11 mouse cellular contexts compared by ENCODE assay signal in the genomic region with DNA sequence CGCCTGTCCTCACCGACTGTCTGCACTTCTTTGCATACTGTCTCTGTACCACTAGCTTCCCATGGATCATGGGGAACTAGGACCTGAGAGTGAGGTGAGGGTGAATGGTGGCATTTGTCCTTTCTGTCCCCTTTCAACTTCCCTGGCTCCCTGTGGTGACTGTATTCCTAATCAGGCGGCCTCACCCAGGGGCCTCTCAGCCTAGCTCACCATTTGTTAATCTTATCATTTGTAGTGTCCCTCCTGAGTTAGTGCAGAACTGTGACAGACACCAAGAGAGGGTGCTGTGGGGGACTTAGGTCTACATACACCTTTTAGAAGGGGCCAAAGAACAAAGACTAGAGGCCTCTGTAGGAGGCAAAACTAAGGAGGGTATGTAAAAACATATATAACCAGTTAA.
A peak's percentile ranks its signal among the peaks of the same experiment; 100 is the strongest.
DNase-seq lines count a peak whose midpoint lies in the region; ATAC-seq and TF ChIP-seq lines count a peak whose summit lies in the region.
"Had no signal": no experiment of that assay in that cellular context is flagged by ENCODE, and none has a peak within 500 bp of the region (broad histone marks: within the 10 kb centered on the region; RNA-seq: fewer than 3 reads in every experiment).

No protein-coding gene starts in this region.

- H3K4me3 ChIP-seq in heart, postnatal 0 days (ENCODE audit: low read depth, low read length), result no peak overlapping the region
- no peak overlapping the region for H3K4me3 ChIP-seq in heart, adult 2 months
- H3K4me3 ChIP-seq in macrophage (ENCODE audit: inconsistent target), result no peak overlapping the region

- no peaks in the 10 kb centered on the region for H3K36me3 ChIP-seq in heart, postnatal 0 days (replicated peaks; ENCODE audit: control insufficient read depth, insufficient read depth, low read length)
- H3K36me3 ChIP-seq in heart, adult 2 months (ENCODE audit: control insufficient read depth, insufficient read depth, low read length), result no peaks in the 10 kb centered on the region
- H3K36me3 ChIP-seq in macrophage (ENCODE audit: inconsistent target), result no peaks in the 10 kb centered on the region

- H3K4me1 ChIP-seq in heart, postnatal 0 days (ENCODE audit: control insufficient read depth, insufficient read depth), result peaks cover 28% of the 10 kb centered on the region
- 0 out of 2 replicates have a peak, but pooled peaks cover 1% of the 10 kb centered on the region for H3K4me1 ChIP-seq in heart, adult 2 months (ENCODE audit: control insufficient read depth, insufficient read depth, low read length)

- WGBS in heart, postnatal 0 days, result 38% methylated on average over 3 of the region's 3 CpGs
- WGBS in heart, adult 2 months, result 66% methylated on average over 3 of the region's 3 CpGs
- 94% methylated on average over 3 of the region's 3 CpGs for WGBS in macrophage (ENCODE audit: missing documents)

- ATAC-seq in heart, postnatal 0 days (ENCODE audit: insufficient read depth, low read depth), result 0 out of 2 replicates have a peak, but pooled peaks have one; percentile 6
- ATAC-seq in erythroid progenitor cell, adult 5-6 weeks (replicated peaks; ENCODE audit: low FRiP score, poor library complexity, severe bottlenecking), result peak; percentile 84
- ATAC-seq: midbrain, embryonic 16.5 days had no signal

- H3K4me2 ChIP-seq in heart, postnatal 0 days (ENCODE audit: low read depth, low read length), result no peak overlapping the region

- no peak for TF ChIP-seq EP300 in heart, postnatal 0 days (IDR thresholded peaks at IDR 0.05; ENCODE audit: low read depth)
- TF ChIP-seq EP300 in heart, adult 2 months (IDR thresholded peaks at IDR 0.05; ENCODE audit: insufficient read depth, low read depth, low read length), result no peak

- no peaks in the 10 kb centered on the region for H3K79me2 ChIP-seq in heart, adult 2 months (replicated peaks; ENCODE audit: control insufficient read depth, insufficient read depth, low read length)
- H3K79me2 ChIP-seq in macrophage (ENCODE audit: inconsistent target), result no peaks in the 10 kb centered on the region

- no peak overlapping the region for H3K9ac ChIP-seq in heart, postnatal 0 days (replicated peaks; ENCODE audit: low read depth, low read length)
- no peak overlapping the region for H3K9ac ChIP-seq in heart, adult 2 months (ENCODE audit: low read depth, low read length)

- TF ChIP-seq POLR2A in heart, adult 2 months (IDR thresholded peaks at IDR 0.05; ENCODE audit: insufficient read depth, low read depth, low read length), result no peak

- no peak for DNase-seq in heart, postnatal 0 days (ENCODE audit: low spot score)
- no peak for DNase-seq in heart, adult 2 months
- peak; percentile 58 for DNase-seq in c-Kit-positive CD71-positive TER-119-negative erythroid progenitor cells, embryonic 14.5 days (ENCODE audit: low read depth)
- no peak for DNase-seq in thymus, postnatal 0 days (ENCODE audit: low spot score)
- no peak for DNase-seq in right cerebral cortex, adult 2 months (ENCODE audit: low spot score in 2 of 2)
- no peak for DNase-seq in thymus, postnatal 4 days
- DNase-seq: kidney, adult 8-10 months; lung, adult 18-20 months had no signal

- H3K27me3 ChIP-seq in heart, postnatal 0 days (ENCODE audit: control insufficient read depth, insufficient read depth, low read length), result no peaks in the 10 kb centered on the region
- H3K27me3 ChIP-seq in heart, adult 2 months (ENCODE audit: control insufficient read depth, insufficient read depth, low read length), result no peaks in the 10 kb centered on the region

- H3K9me3 ChIP-seq in heart, postnatal 0 days (replicated peaks; ENCODE audit: control insufficient read depth, low read length), result no peaks in the 10 kb centered on the region

- intact Hi-C loops in heart, adult 2 months (cut with DNase I), result no loop called here

- no peak for TF ChIP-seq CTCF in heart, postnatal 0 days (IDR thresholded peaks at IDR 0.05; ENCODE audit: low read depth)
- TF ChIP-seq CTCF in heart, adult 2 months (IDR thresholded peaks at IDR 0.05), result no peak

- H3K27ac ChIP-seq in heart, postnatal 0 days (ENCODE audit: low read depth), result peak overlapping the region; percentile 63
- no peak overlapping the region for H3K27ac ChIP-seq in heart, adult 2 months
- peak overlapping the region; percentile 48; the same call in 1 of the 2 replicates for H3K27ac ChIP-seq in macrophage
